In the genomic region with DNA sequence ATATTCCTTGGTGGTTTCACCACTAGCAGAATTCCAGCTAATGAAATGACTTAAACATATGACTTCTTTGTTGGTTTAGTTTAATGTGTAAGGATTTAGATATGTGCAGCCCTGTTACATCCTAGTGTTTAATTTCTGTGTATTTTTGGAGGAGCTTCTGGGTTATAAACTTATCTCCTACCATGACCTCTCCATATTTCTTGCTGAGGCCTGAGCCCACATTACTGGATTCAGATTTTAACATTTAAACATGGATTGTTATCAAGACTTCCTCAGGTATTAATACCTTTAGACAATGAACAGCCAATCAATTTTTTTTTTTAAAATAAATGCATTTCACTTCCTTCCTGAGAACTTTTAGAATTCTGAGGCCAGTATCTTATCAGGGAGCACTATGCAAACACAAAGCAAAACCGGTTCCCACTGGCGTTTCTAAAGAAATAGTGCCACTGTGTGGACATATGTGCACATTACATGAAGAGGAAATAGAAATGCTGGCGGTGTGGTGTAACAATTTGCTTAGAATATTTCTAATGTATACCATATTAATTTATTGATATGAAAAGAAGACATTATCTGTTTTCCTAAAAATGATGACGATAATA, we compare ENCODE assay signal across 8 mouse cellular contexts.
A peak's percentile ranks its signal among the peaks of the same experiment; 100 is the strongest.
DNase-seq lines count a peak whose midpoint lies in the region; ATAC-seq and TF ChIP-seq lines count a peak whose summit lies in the region.

No protein-coding gene starts in this region.

- peak overlapping the region; percentile 27; the same call in 1 of the 2 replicates for H3K27ac ChIP-seq in heart, embryonic 15.5 days
- H3K27ac ChIP-seq in heart, embryonic 11.5 days (ENCODE audit: low read depth, low read length) = no peak overlapping the region
- H3K27ac ChIP-seq in forebrain, postnatal 0 days (ENCODE audit: low read depth, low read length) = no peak overlapping the region
- peak overlapping the region; percentile 75 for H3K27ac ChIP-seq in olfactory bulb, adult 2 months (ENCODE audit: insufficient read depth, low read depth, low read length)

- peak; percentile 53 for DNase-seq in A20 (ENCODE audit: low read depth, low spot score)
- peak; percentile 80 for DNase-seq in forebrain, postnatal 0 days
- DNase-seq in left cerebral cortex, postnatal 10 days (ENCODE audit: extremely low spot score in 1 of 2, low spot score in 2 of 2) = peak; percentile 18 to 49

- no peak for TF ChIP-seq POLR2A in olfactory bulb, adult 2 months (IDR thresholded peaks at IDR 0.05; ENCODE audit: insufficient read depth, low read depth, low read length)

- peak; percentile 89 for TF ChIP-seq CTCF in forebrain, postnatal 0 days (IDR thresholded peaks at IDR 0.05; ENCODE audit: low read depth)
- no peak for TF ChIP-seq CTCF in olfactory bulb, adult 2 months (IDR thresholded peaks at IDR 0.05; ENCODE audit: insufficient read depth, low read depth, low read length)

- ATAC-seq in heart, embryonic 15.5 days (replicated peaks; ENCODE audit: insufficient number of reproducible peaks, insufficient read depth, low FRiP score, low read depth) = no peak
- ATAC-seq in heart, embryonic 11.5 days (replicated peaks; ENCODE audit: insufficient number of reproducible peaks, low FRiP score, low TSS enrichment) = no peak; the same call in 1 of the 2 replicates
- ATAC-seq in cerebellum, adult (ENCODE audit: insufficient number of reproducible peaks, low FRiP score, low TSS enrichment) = peak; percentile 68
- ATAC-seq in forebrain, postnatal 0 days = peak; percentile 71; the same call in 1 of the 2 replicates
- no peak for ATAC-seq in CD4-positive, CD25-positive, alpha-beta regulatory T cell, adult 4 months

- H3K4me1 ChIP-seq in heart, embryonic 15.5 days (replicated peaks) = peaks cover 7% of the 10 kb centered on the region
- no peaks in the 10 kb centered on the region for H3K4me1 ChIP-seq in heart, embryonic 11.5 days (ENCODE audit: control insufficient read depth, insufficient read depth, low read length)
- no peaks in the 10 kb centered on the region for H3K4me1 ChIP-seq in forebrain, postnatal 0 days (ENCODE audit: insufficient read depth)
- H3K4me1 ChIP-seq in olfactory bulb, adult 2 months (ENCODE audit: control insufficient read depth, insufficient read depth, low read length) = no peaks in the 10 kb centered on the region

- H3K27me3 ChIP-seq in heart, embryonic 15.5 days = no peaks in the 10 kb centered on the region
- no peaks in the 10 kb centered on the region for H3K27me3 ChIP-seq in heart, embryonic 11.5 days (ENCODE audit: control insufficient read depth, insufficient read depth, low read length)
- H3K27me3 ChIP-seq in forebrain, postnatal 0 days (ENCODE audit: insufficient read depth, low read length) = no peaks in the 10 kb centered on the region

- H3K4me3 ChIP-seq in heart, embryonic 15.5 days = no peak overlapping the region
- H3K4me3 ChIP-seq in heart, embryonic 11.5 days (ENCODE audit: low read depth, low read length) = no peak overlapping the region
- no peak overlapping the region for H3K4me3 ChIP-seq in forebrain, postnatal 0 days (ENCODE audit: low read depth, low read length)
- H3K4me3 ChIP-seq in olfactory bulb, adult 2 months (ENCODE audit: insufficient read depth, low read depth, low read length) = no peak overlapping the region

- no peaks in the 10 kb centered on the region for H3K9me3 ChIP-seq in heart, embryonic 15.5 days (replicated peaks)
- H3K9me3 ChIP-seq in heart, embryonic 11.5 days (replicated peaks; ENCODE audit: control insufficient read depth, low read length) = no peaks in the 10 kb centered on the region
- no peaks in the 10 kb centered on the region for H3K9me3 ChIP-seq in forebrain, postnatal 0 days (ENCODE audit: low read length)

- 4% methylated on average over 4 of the region's 4 CpGs for WGBS in heart, embryonic 15.5 days
- 4% methylated on average over 4 of the region's 4 CpGs for WGBS in heart, embryonic 11.5 days (ENCODE audit: insufficient replicate concordance)
- 2% methylated on average over 4 of the region's 4 CpGs for WGBS in forebrain, postnatal 0 days
- 2% methylated on average over 4 of the region's 4 CpGs for WGBS in olfactory bulb, adult 2 months

- intact Hi-C loops in left cerebral cortex, postnatal 10 days (cut with DNase I) = loop anchor here (2.0 to 10.0 kb wide), 3 partner anchors 115 to 718 kb away; a partner anchor contains a TSS

- H3K36me3 ChIP-seq in heart, embryonic 15.5 days = no peaks in the 10 kb centered on the region
- H3K36me3 ChIP-seq in heart, embryonic 11.5 days (ENCODE audit: control insufficient read depth, insufficient read depth, low read length) = no peaks in the 10 kb centered on the region
- H3K36me3 ChIP-seq in forebrain, postnatal 0 days (ENCODE audit: insufficient read depth) = no peaks in the 10 kb centered on the region

- H3K4me2 ChIP-seq in heart, embryonic 15.5 days = no peak overlapping the region
- no peak overlapping the region for H3K4me2 ChIP-seq in heart, embryonic 11.5 days
- H3K4me2 ChIP-seq in forebrain, postnatal 0 days (ENCODE audit: low read depth) = no peak overlapping the region

- no peak overlapping the region for H3K9ac ChIP-seq in heart, embryonic 15.5 days
- H3K9ac ChIP-seq in heart, embryonic 11.5 days (ENCODE audit: low read depth, low read length) = no peak overlapping the region
- H3K9ac ChIP-seq in forebrain, postnatal 0 days = no peak overlapping the region

Comparison
In these comparisons a context has a peak if more than half of its experiments do, and no peak if none do; other contexts are left out.
1. H3K27ac ChIP-seq: peak in heart, embryonic 15.5 days (single experiment) and olfactory bulb, adult 2 months (single experiment); none in heart, embryonic 11.5 days (single experiment) and forebrain, postnatal 0 days (single experiment).
2. ATAC-seq: peak in cerebellum, adult (single experiment) and forebrain, postnatal 0 days (single experiment); none in heart, embryonic 15.5 days (single experiment), heart, embryonic 11.5 days (single experiment) and CD4-positive, CD25-positive, alpha-beta regulatory T cell, adult 4 months (single experiment).
3. Peak in every context shown above with its lines, with median percentiles within 50 percentile points of each other: DNase-seq.